Mouse (Mus musculus): ENCODE measurements around the gene Pold4. TPM values are rescaled to one million over a fixed set of nuclear protein-coding genes. Genes with fewer than 3 reads are reported as not detected.

Pold4 gene
- polyA plus RNA-seq, 1 experiment: 38.9 TPM

GRCm38 (mm10) chr19:4257897-4258252 lies 26.2 kb downstream of the Pold4 start:
- TF ChIP-seq CTCF (IDR thresholded peaks at IDR 0.05; ENCODE audit: extremely low read depth, insufficient read depth, low read length) (no peak), POLR2A (IDR thresholded peaks at IDR 0.05; ENCODE audit: extremely low read depth, insufficient read depth, low read length) (no peak)
- Histone ChIP-seq H3K4me3 (ENCODE audit: insufficient read depth, low read length) (peak overlapping the region; percentile 46), H3K27ac (ENCODE audit: insufficient read depth, low read length) (no peak overlapping the region), H3K4me1 (ENCODE audit: control insufficient read depth, insufficient read depth, low read length) (no peaks in the 10 kb centered on the region)

- H3K27ac ChIP-seq (ENCODE audit: insufficient read depth, low read length): no peak overlapping the region
- H3K4me1 ChIP-seq (ENCODE audit: control insufficient read depth, insufficient read depth, low read length): no peaks in the 10 kb centered on the region
- H3K4me3 ChIP-seq (ENCODE audit: insufficient read depth, low read length): no peak overlapping the region
- TF ChIP-seq POLR2A (IDR thresholded peaks at IDR 0.05; ENCODE audit: extremely low read depth, insufficient read depth, low read length) (no peak), CTCF (IDR thresholded peaks at IDR 0.05; ENCODE audit: extremely low read depth, insufficient read depth, low read length) (no peak)
These were observed 29.5 kb downstream of the Pold4 start for GRCm38 (mm10) chr19:4261038-4261698.

DNA sequence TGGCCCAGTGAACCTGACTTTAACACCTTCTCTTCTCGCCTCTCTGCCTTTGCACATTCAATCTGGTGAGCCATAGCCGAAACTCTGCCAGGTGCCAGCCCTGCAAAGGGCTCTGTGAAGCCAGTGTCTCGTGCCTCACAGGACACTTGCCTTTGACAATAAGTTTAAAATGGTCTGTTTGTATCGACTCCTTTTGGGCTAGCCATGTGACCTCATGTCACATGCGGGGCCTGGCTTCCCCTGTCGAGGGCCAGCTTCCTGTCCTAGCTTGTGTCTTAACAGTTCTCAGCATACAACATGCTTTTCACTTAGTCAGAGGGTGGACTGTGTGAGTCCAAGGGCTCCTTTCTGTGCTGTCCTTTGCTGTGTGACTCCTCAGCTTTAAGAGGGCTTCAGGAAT lies 31.1 kb downstream of the Pold4 start:
- Histone ChIP-seq H3K27ac (ENCODE audit: insufficient read depth, low read length) (no peak overlapping the region), H3K4me3 (ENCODE audit: insufficient read depth, low read length) (no peak overlapping the region), H3K4me1 (ENCODE audit: control insufficient read depth, insufficient read depth, low read length) (no peaks in the 10 kb centered on the region)
- no peak for TF ChIP-seq CTCF (IDR thresholded peaks at IDR 0.05; ENCODE audit: extremely low read depth, insufficient read depth, low read length)
- TF ChIP-seq POLR2A (IDR thresholded peaks at IDR 0.05; ENCODE audit: extremely low read depth, insufficient read depth, low read length): no peak

GRCm38 (mm10) chr19:4263702-4264101 lies 32.0 kb downstream of the Pold4 start:
- no peak for TF ChIP-seq POLR2A (IDR thresholded peaks at IDR 0.05; ENCODE audit: extremely low read depth, insufficient read depth, low read length)
- TF ChIP-seq CTCF (IDR thresholded peaks at IDR 0.05; ENCODE audit: extremely low read depth, insufficient read depth, low read length): no peak
- H3K4me3 ChIP-seq (ENCODE audit: insufficient read depth, low read length): no peak overlapping the region

GRCm38 (mm10) chr19:4264171-4264780 lies 32.6 kb downstream of the Pold4 start:
- Histone ChIP-seq H3K4me1 (ENCODE audit: control insufficient read depth, insufficient read depth, low read length) (no peaks in the 10 kb centered on the region), H3K27ac (ENCODE audit: insufficient read depth, low read length) (no peak overlapping the region), H3K4me3 (ENCODE audit: insufficient read depth, low read length) (no peak overlapping the region)
- TF ChIP-seq POLR2A (IDR thresholded peaks at IDR 0.05; ENCODE audit: extremely low read depth, insufficient read depth, low read length): no peak
- no peak for TF ChIP-seq CTCF (IDR thresholded peaks at IDR 0.05; ENCODE audit: extremely low read depth, insufficient read depth, low read length)

More at GRCm38 (mm10) chr19:4263702-4264101, 32.0 kb downstream of the Pold4 start:
- no peaks in the 10 kb centered on the region for H3K4me1 ChIP-seq (ENCODE audit: control insufficient read depth, insufficient read depth, low read length)
- H3K27ac ChIP-seq (ENCODE audit: insufficient read depth, low read length): no peak overlapping the region

GRCm38 (mm10) chr19:4265956-4266355 lies 34.3 kb downstream of the Pold4 start:
- TF ChIP-seq CTCF (IDR thresholded peaks at IDR 0.05; ENCODE audit: extremely low read depth, insufficient read depth, low read length) (no peak), POLR2A (IDR thresholded peaks at IDR 0.05; ENCODE audit: extremely low read depth, insufficient read depth, low read length) (no peak)
- H3K27ac ChIP-seq (ENCODE audit: insufficient read depth, low read length): no peak overlapping the region
- no peaks in the 10 kb centered on the region for H3K4me1 ChIP-seq (ENCODE audit: control insufficient read depth, insufficient read depth, low read length)
- H3K4me3 ChIP-seq (ENCODE audit: insufficient read depth, low read length): no peak overlapping the region

- peak within 1 kb of the TSS; percentile 38; the same call in 1 of the 2 replicates for H3K27ac ChIP-seq (ENCODE audit: insufficient read depth, low read length)
These were observed 37.1 kb downstream of the Pold4 start, which contains the start of gene Ssh3 for GRCm38 (mm10) chr19:4268566-4269361. Ssh3 (minus strand) TSS chr19:4269180.

DNA sequence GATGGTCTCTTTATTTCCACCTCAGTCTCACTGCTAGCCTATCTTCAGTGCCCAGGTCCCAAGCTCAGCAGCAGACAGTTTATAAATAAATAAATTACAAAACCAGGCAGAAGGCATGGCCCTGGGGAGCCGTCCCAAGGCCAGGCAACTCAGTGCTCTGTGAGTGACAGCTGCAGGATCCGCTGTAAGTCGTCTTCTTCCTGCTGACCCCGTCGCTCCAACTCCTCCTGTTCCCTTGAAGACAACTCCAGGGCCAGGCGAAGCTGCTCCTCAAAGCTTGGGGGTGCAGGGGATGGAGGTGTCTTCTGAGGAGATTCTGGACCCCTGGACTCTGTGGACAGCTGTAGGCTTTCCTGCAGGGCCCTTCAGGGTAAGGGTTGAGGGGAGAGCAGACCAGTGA lies 38.5 kb downstream of the Pold4 start:
- TF ChIP-seq POLR2A (IDR thresholded peaks at IDR 0.05; ENCODE audit: extremely low read depth, insufficient read depth, low read length) (no peak), CTCF (IDR thresholded peaks at IDR 0.05; ENCODE audit: extremely low read depth, insufficient read depth, low read length) (no peak)
- no peak overlapping the region for H3K27ac ChIP-seq (ENCODE audit: insufficient read depth, low read length)
- no peak overlapping the region for H3K4me3 ChIP-seq (ENCODE audit: insufficient read depth, low read length)
- no peaks in the 10 kb centered on the region for H3K4me1 ChIP-seq (ENCODE audit: control insufficient read depth, insufficient read depth, low read length)

More at GRCm38 (mm10) chr19:4268566-4269361, 37.1 kb downstream of the Pold4 start, which contains the start of gene Ssh3:
- H3K4me3 ChIP-seq (ENCODE audit: insufficient read depth, low read length): peak within 1 kb of the TSS; percentile 78
- TF ChIP-seq POLR2A (IDR thresholded peaks at IDR 0.05; ENCODE audit: extremely low read depth, insufficient read depth, low read length) (peak; percentile 38; the same call in 1 of the 2 replicates), CTCF (IDR thresholded peaks at IDR 0.05; ENCODE audit: extremely low read depth, insufficient read depth, low read length) (no peak)
- no peaks in the 10 kb centered on the region for H3K4me1 ChIP-seq (ENCODE audit: control insufficient read depth, insufficient read depth, low read length)

DNA sequence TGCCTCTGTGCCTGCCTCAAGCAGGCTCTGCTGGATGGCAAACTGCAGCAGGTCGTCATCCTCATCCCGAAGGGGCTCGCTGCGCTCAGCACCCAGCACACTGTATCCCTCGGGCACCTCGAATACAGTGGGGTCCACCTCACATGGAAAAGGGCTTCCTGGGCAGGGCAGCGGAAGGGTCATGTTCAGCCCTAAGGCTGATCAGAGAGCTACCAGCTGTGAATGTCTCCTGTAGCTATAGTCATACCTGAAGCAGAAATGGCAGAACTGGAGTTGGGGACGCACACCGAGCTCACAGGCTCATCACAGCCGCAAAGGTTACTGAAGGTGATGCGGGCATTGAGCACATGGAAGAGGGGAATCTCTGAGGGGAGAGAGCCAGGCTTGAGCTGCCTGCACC lies 39.3 kb downstream of the Pold4 start:
- H3K4me3 ChIP-seq (ENCODE audit: insufficient read depth, low read length): no peak overlapping the region
- H3K4me1 ChIP-seq (ENCODE audit: control insufficient read depth, insufficient read depth, low read length): no peaks in the 10 kb centered on the region
- TF ChIP-seq CTCF (IDR thresholded peaks at IDR 0.05; ENCODE audit: extremely low read depth, insufficient read depth, low read length) (no peak), POLR2A (IDR thresholded peaks at IDR 0.05; ENCODE audit: extremely low read depth, insufficient read depth, low read length) (no peak)
- H3K27ac ChIP-seq (ENCODE audit: insufficient read depth, low read length): no peak overlapping the region

Measured in cortical plate, adult 2 months (tissue).